Mouse (Mus musculus) cerebellum, adult 2 months (tissue): ENCODE data around the gene Rhobtb1. TPM values are rescaled to one million over a fixed set of nuclear protein-coding genes. Genes with fewer than 3 reads are reported as not detected.

ENCODE experiments used
- DNase-seq, 2 experiments: peaks; one replicate each; pipeline ENCODE4 v3.0.0; 2021
- H3K27ac ChIP-seq: fragments of 200-500 bp; 2 replicates; pipeline ENCODE4 v1.5.1; 2012; ENCODE audit warnings: low read length, control low read depth, inconsistent platforms; ENCODE audit not compliant: insufficient read depth
- H3K27me3 ChIP-seq: fragments of 200-500 bp; 2 replicates; pipeline ENCODE4 v1.6.1; 2012; ENCODE audit warnings: inconsistent platforms, mild to moderate bottlenecking, low read length, moderate library complexity; ENCODE audit not compliant: control insufficient read depth, insufficient read depth
- H3K4me1 ChIP-seq: fragments of 200-500 bp; 2 replicates; pipeline ENCODE4 v1.6.1; 2011; ENCODE audit warnings: low read length; ENCODE audit not compliant: control insufficient read depth, insufficient read depth
- H3K4me3 ChIP-seq: fragments of 200-500 bp; replicated peaks from 2 replicates; pipeline ENCODE3; 2011; ENCODE audit warnings: mild to moderate bottlenecking, low read depth, low read length, control low read depth; ENCODE audit not compliant: insufficient read depth
- CTCF ChIP-seq: fragments of 200-500 bp; IDR thresholded peaks from 2 replicates; pipeline ENCODE4 v1.5.1; 2011; ENCODE audit warnings: low read depth, mild to moderate bottlenecking, control low read depth, low read length, moderate library complexity, borderline replicate concordance; ENCODE audit not compliant: insufficient read depth
- POLR2A ChIP-seq: fragments of 200-500 bp; IDR thresholded peaks from 2 replicates; pipeline ENCODE4 v1.6.1; 2011; ENCODE audit warnings: low read length, control low read depth, borderline replicate concordance; ENCODE audit not compliant: insufficient read depth
- WGBS: fragments of 180-500 bp; shearing (Covaris S2); methylation state at CpG from one replicate; pipeline ENCODE4 v1.1.7; 2018; 5-methylcytosine and 5-hydroxymethylcytosine counted together
- polyA plus RNA-seq: library from polyadenylated mRNA; depleted of rRNA; stranded (reverse); fragments of >200 nt; gene quantifications from 2 replicates; pipeline ENCODE4 v1.2.3, GENCODE M21; 2012

Gene Rhobtb1
- polyA plus RNA-seq, 1 experiment = 2.8 TPM

DNA sequence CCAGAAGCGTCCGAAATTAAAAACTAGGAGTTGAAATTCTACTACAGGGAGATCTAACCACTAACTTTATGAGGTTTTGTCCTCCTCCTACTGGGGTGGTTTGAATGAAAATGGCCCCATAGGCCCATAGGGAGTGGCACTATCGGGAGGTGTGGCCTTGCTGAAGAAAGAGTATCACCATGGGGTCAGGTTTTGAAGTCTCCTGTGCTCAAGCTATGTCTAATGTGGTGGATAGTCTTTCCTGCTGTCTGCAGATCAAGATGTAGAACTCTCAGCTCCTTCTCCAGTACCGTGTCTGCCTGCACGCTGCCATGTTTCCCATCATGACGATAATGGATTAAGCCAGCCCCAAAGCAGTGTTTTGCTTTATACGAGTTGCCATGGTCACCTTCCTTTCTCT is 173.6 kb downstream of the Rhobtb1 start:
- no peak for DNase-seq
- Histone ChIP-seq H3K27me3 (no peaks in the 10 kb centered on the region), H3K27ac (no peak overlapping the region), H3K4me1 (peaks cover 3% of the 10 kb centered on the region; the same call in 1 of the 2 replicates), H3K4me3 (no peak overlapping the region)
- no peak for TF ChIP-seq POLR2A
- no peak for TF ChIP-seq CTCF
- WGBS = 94% methylated on average over 7 of the region's 7 CpGs

DNA sequence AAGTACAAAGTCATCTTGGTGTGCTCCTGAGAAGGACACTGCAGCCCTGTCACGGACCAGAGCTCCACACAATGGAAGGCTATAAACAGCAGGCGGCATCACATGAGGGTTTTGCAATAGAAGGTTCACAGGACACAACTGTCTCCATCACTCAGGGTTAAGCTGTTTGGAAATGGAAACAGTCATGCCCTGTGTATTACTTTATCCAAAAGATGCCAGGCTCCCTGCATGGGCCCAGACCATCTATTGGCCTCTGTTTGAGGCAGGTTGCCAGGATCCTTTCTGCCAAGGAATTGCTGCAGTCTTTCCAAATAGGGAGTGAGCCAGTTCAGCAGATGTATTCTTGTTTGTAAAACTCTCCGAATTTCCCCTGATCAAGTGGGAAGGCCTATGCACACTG is 175.2 kb downstream of the Rhobtb1 start:
- Histone ChIP-seq H3K27ac (no peak overlapping the region), H3K4me1 (peaks cover 3% of the 10 kb centered on the region; the same call in 1 of the 2 replicates), H3K27me3 (no peaks in the 10 kb centered on the region), H3K4me3 (no peak overlapping the region)
- TF ChIP-seq POLR2A (no peak), CTCF (no peak)
- WGBS = 21% methylated on average over 3 of the region's 3 CpGs
- DNase-seq = peak; percentile 45 to 67

DNA sequence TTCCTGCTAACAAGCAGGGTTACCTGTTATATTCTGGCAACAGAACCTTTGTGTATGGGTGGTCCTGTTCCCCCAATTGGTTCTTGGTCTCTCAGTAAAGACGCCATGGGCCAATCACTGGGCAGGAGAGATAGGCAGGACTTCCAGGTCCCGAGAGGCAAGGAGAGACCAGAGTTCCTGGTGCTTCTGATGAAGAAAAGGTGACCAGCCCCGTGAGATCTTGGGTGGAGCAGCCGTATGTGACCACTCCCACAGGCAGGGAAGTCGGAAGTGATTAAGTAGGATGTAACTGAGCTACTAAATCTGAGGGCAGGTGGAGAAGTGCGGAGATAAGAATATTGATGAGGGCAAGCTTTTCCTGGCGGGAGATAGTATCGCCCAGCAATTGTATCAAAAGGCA is 176.1 kb downstream of the Rhobtb1 start:
- TF ChIP-seq POLR2A = no peak
- no peak for TF ChIP-seq CTCF
- Histone ChIP-seq H3K27me3 (no peaks in the 10 kb centered on the region), H3K4me3 (no peak overlapping the region), H3K4me1 (peaks cover 3% of the 10 kb centered on the region; the same call in 1 of the 2 replicates), H3K27ac (no peak overlapping the region)
- no peak for DNase-seq
- 94% methylated on average over 8 of the region's 8 CpGs for WGBS

DNA sequence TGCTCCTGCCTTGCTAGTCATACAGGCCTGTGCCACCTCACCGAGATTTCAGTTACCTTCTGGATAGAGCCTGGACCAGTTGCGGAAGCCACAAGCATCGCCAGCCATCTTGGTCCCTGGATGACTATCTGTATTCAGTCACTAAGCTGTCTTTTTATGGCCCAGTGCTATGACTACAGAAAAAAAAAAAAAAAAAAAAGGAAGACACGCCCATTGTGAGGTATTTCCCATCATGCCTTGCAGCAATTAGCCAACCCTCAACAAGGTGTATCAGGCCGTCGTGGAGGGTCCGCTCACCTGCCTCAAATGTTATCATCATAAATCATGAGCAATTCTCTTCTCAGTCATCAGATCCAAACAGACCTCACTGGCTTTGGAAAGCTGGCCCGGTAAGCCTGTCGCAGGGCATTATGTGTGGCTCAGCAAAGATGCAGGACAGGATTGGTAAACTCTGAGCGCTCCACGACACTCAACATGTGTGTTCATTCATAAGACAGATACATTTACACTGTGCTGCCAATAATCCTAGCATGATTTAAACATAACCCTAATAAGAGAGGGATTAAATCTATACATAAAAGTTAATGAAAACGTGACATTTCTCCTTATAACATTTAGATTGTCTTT is 176.9 kb downstream of the Rhobtb1 start:
- DNase-seq = no peak
- H3K27me3 ChIP-seq = no peaks in the 10 kb centered on the region
- no peak overlapping the region for H3K4me3 ChIP-seq
- 82% methylated on average over 12 of the region's 12 CpGs for WGBS
- TF ChIP-seq POLR2A = no peak
- TF ChIP-seq CTCF = no peak
- H3K27ac ChIP-seq = no peak overlapping the region
- H3K4me1 ChIP-seq = peaks cover 3% of the 10 kb centered on the region; the same call in 1 of the 2 replicates

DNA sequence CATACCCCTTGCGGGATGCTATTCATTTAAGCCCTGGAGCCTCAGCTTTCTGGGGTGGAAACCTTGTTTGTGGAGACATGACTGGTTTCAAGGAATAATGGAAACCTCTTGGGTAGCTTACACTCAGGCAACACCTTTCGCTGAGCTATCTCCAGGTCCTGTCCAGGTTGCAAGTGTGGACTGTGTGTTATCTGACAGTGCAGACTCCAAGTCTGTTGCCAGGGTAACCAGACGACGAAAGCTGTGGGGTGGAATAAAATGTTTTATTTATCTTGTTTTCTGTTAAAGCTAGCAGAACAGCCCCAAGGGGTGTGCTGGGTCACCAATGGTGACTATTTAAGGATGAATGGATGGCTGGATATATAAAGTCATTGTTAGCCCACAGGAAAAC is 177.4 kb downstream of the Rhobtb1 start:
- H3K27ac ChIP-seq = no peak overlapping the region
- H3K4me3 ChIP-seq = no peak overlapping the region
- no peaks in the 10 kb centered on the region for H3K27me3 ChIP-seq
- WGBS = 73% methylated on average over 4 of the region's 4 CpGs
- no peak for DNase-seq
- TF ChIP-seq CTCF = no peak
- no peak for TF ChIP-seq POLR2A
- H3K4me1 ChIP-seq = peaks cover 3% of the 10 kb centered on the region; the same call in 1 of the 2 replicates

DNA sequence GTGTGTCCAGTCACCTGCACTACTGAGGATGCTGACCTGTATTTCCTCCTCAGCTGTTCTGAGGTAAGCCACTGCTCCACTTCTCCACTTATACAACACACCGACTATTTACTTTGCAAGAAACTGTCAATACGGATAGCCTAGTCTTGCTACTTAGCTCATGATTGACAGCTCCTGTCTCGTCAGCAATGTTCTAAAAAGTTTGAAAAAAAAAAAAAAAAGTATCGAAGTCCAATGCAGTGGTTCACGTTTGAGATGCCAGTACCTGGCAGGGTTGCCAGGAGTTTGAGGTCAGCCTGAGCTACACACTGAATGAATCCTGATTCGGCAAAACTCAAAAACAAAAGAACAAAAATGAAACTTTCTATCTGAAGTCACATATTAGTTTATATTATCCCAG is 180.0 kb downstream of the Rhobtb1 start:
- TF ChIP-seq POLR2A = no peak
- no peak for TF ChIP-seq CTCF
- no peak overlapping the region for H3K4me3 ChIP-seq
- H3K4me1 ChIP-seq = peaks cover 2% of the 10 kb centered on the region; the same call in 1 of the 2 replicates
- 82% methylated on average over 6 of the region's 6 CpGs for WGBS
- H3K27me3 ChIP-seq = no peaks in the 10 kb centered on the region
- no peak overlapping the region for H3K27ac ChIP-seq
- DNase-seq = no peak

DNA sequence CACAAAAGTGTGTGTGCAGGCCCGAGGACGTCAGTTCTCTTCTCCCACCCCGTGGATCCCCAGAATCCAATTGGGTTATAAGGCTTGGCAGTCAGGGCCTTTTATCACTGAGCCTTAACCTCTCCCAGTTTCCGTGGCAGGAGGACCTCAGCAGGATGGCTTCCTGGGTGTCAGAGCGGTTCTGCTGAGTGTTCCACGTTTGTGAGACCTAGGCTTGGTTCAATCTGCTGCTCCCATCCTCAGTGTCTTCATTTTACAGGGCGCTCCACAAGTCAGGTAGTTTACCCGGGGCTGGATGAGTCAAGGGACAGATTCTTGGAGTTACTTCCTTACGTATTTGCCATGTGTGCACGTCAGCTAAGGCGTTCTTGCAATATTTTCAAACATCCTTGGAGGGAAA is 182.0 kb downstream of the Rhobtb1 start:
- H3K4me1 ChIP-seq = no peaks in the 10 kb centered on the region
- DNase-seq = no peak
- TF ChIP-seq POLR2A = no peak
- no peak for TF ChIP-seq CTCF
- no peaks in the 10 kb centered on the region for H3K27me3 ChIP-seq
- WGBS = 88% methylated on average over 11 of the region's 11 CpGs
- no peak overlapping the region for H3K4me3 ChIP-seq
- H3K27ac ChIP-seq = no peak overlapping the region

DNA sequence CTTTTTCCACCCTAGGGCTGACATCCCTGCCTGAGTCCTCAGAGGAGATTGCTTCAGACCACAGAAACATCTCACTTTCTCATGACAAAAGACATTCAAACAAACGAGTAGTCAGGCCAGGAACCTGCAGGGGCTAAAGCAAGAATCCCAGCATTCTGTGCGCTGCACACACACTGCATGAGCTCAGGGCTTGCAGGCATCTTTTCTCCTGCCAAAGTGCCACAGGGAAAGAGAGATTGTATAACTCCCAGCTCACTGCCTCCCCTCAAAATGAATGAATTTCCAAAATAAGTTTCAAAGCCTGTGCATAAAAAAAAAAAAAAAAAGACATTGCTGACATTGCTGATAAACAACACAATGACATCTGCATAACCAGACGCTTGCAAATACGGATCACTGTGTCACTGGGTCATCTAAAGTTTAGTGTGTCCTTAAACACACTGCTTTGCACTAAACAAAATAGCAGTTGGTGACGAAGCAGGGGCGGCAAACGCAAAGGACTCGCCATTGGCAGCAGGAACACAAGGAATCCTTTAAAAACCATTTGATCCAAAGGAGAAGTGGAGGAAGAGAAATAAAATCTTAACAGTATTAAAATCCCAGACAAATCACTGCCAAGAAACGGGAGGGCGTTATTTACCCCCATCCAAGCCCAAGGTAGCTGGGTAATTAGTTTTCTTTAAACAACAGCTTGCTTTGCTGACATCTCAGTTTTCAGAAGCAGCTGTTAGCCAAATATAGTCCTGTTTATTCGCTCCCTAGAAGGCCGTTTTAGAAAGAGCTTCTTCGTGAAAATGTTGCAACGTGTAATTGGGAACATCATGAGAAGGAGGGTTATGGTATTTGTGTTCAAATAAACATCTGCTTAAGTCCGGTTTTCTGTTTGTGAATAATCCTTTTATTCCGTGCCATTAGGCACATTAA is 183.3 kb downstream of the Rhobtb1 start:
- WGBS = 56% methylated on average over 16 of the region's 16 CpGs
- no peak overlapping the region for H3K27ac ChIP-seq

More for the DNA sequence above, 183.3 kb downstream of the Rhobtb1 start:
- no peak for TF ChIP-seq CTCF
- no peak for TF ChIP-seq POLR2A
- H3K27me3 ChIP-seq = no peaks in the 10 kb centered on the region
- no peaks in the 10 kb centered on the region for H3K4me1 ChIP-seq
- DNase-seq = no peak
- no peak overlapping the region for H3K4me3 ChIP-seq
